8 mouse cellular contexts compared by ENCODE assay signal in genomic region chr11:70179401-70179800, GRCm38 (mm10). TPM values are rescaled to one million over a fixed set of nuclear protein-coding genes. Genes with fewer than 3 reads are reported as not detected.
DNase-seq lines count a peak whose midpoint lies in the region; ATAC-seq and TF ChIP-seq lines count a peak whose summit lies in the region.

No protein-coding gene starts in this region.

- H3K4me2 ChIP-seq in forebrain, embryonic 13.5 days: no peak overlapping the region
- H3K4me2 ChIP-seq in liver, embryonic 11.5 days: no peak overlapping the region
- H3K4me2 ChIP-seq in limb, embryonic 14.5 days (replicated peaks; ENCODE audit: low read depth, low read length, severe bottlenecking): peak overlapping the region; percentile 11

- WGBS in forebrain, embryonic 10.5 days: 38% methylated on average over 14 of the region's 14 CpGs
- WGBS in forebrain, embryonic 13.5 days: 31% methylated on average over 14 of the region's 14 CpGs
- 42% methylated on average over 14 of the region's 14 CpGs for WGBS in liver, embryonic 11.5 days
- WGBS in limb, embryonic 14.5 days: 30% methylated on average over 14 of the region's 14 CpGs

- no peak for TF ChIP-seq POLR2A in limb, embryonic 14.5 days (IDR thresholded peaks at IDR 0.05; ENCODE audit: borderline replicate concordance, extremely low read depth, insufficient read depth, insufficient read length)

- ATAC-seq in forebrain, embryonic 13.5 days: no peak
- ATAC-seq in liver, embryonic 11.5 days (replicated peaks; ENCODE audit: low FRiP score): no peak
- no peak; the same call in 1 of the 2 replicates for ATAC-seq in limb, embryonic 14.5 days (ENCODE audit: low FRiP score, low read depth)
- no peak for ATAC-seq in monocyte, adult 5-6 weeks (replicated peaks; ENCODE audit: insufficient number of reproducible peaks, low FRiP score, low TSS enrichment, poor library complexity, severe bottlenecking)

- no peaks in the 10 kb centered on the region for H3K36me3 ChIP-seq in forebrain, embryonic 10.5 days (replicated peaks)
- H3K36me3 ChIP-seq in forebrain, embryonic 13.5 days (ENCODE audit: poor library complexity, severe bottlenecking): no peaks in the 10 kb centered on the region
- no peaks in the 10 kb centered on the region for H3K36me3 ChIP-seq in liver, embryonic 11.5 days (ENCODE audit: control insufficient read depth, insufficient read depth, low read length)
- H3K36me3 ChIP-seq in limb, embryonic 14.5 days (ENCODE audit: control insufficient read depth, insufficient read depth, low read length): no peaks in the 10 kb centered on the region

- no peak overlapping the region for H3K4me3 ChIP-seq in forebrain, embryonic 10.5 days
- no peak overlapping the region for H3K4me3 ChIP-seq in forebrain, embryonic 13.5 days
- H3K4me3 ChIP-seq in liver, embryonic 11.5 days (ENCODE audit: low read depth, low read length): no peak overlapping the region
- no peak overlapping the region for H3K4me3 ChIP-seq in limb, embryonic 14.5 days (replicated peaks; ENCODE audit: low read length)

- H3K9ac ChIP-seq in forebrain, embryonic 13.5 days: no peak overlapping the region
- no peak overlapping the region for H3K9ac ChIP-seq in liver, embryonic 11.5 days (ENCODE audit: low read depth, low read length)
- H3K9ac ChIP-seq in limb, embryonic 14.5 days (ENCODE audit: low read depth, low read length, severe bottlenecking): no peak overlapping the region

- 0 out of 2 replicates have a peak, but pooled peaks cover 4% of the 10 kb centered on the region for H3K9me3 ChIP-seq in forebrain, embryonic 10.5 days
- no peaks in the 10 kb centered on the region; the same call in 1 of the 2 replicates for H3K9me3 ChIP-seq in forebrain, embryonic 13.5 days (replicated peaks)
- H3K9me3 ChIP-seq in liver, embryonic 11.5 days (ENCODE audit: control insufficient read depth, low read length): no peaks in the 10 kb centered on the region
- H3K9me3 ChIP-seq in limb, embryonic 14.5 days (ENCODE audit: control insufficient read depth, low read length): no peaks in the 10 kb centered on the region

- DNase-seq in forebrain, embryonic 10.5 days (ENCODE audit: extremely low spot score, low spot score): peak; percentile 42
- DNase-seq in liver: peak; percentile 20
- DNase-seq in liver, embryonic 11.5 days (ENCODE audit: low spot score): no peak
- DNase-seq in brain, adult 2 months (ENCODE audit: low read depth, low spot score): peak; percentile 74
- DNase-seq in limb, embryonic 14.5 days (ENCODE audit: low spot score): peak; percentile 14
- no peak for DNase-seq in spleen, adult 18-20 months

- no peaks in the 10 kb centered on the region for H3K27me3 ChIP-seq in forebrain, embryonic 10.5 days (ENCODE audit: poor library complexity, severe bottlenecking)
- H3K27me3 ChIP-seq in forebrain, embryonic 13.5 days: no peaks in the 10 kb centered on the region
- H3K27me3 ChIP-seq in liver, embryonic 11.5 days (replicated peaks; ENCODE audit: control insufficient read depth, insufficient read depth, low read length): no peaks in the 10 kb centered on the region
- H3K27me3 ChIP-seq in limb, embryonic 14.5 days (ENCODE audit: control insufficient read depth, insufficient read depth, low read length): no peaks in the 10 kb centered on the region

- H3K27ac ChIP-seq in forebrain, embryonic 10.5 days: no peak overlapping the region
- no peak overlapping the region for H3K27ac ChIP-seq in forebrain, embryonic 13.5 days
- no peak overlapping the region for H3K27ac ChIP-seq in liver, embryonic 11.5 days (ENCODE audit: low read depth, low read length)
- H3K27ac ChIP-seq in limb, embryonic 14.5 days (replicated peaks; ENCODE audit: low read depth, low read length): no peak overlapping the region

- H3K4me1 ChIP-seq in forebrain, embryonic 10.5 days: no peaks in the 10 kb centered on the region
- no peaks in the 10 kb centered on the region for H3K4me1 ChIP-seq in forebrain, embryonic 13.5 days
- no peaks in the 10 kb centered on the region for H3K4me1 ChIP-seq in liver, embryonic 11.5 days (replicated peaks; ENCODE audit: control insufficient read depth, insufficient read depth, low read length)
- H3K4me1 ChIP-seq in limb, embryonic 14.5 days (ENCODE audit: control insufficient read depth, insufficient read depth, low read length): no peaks in the 10 kb centered on the region

RNA-seq across cellular contexts. Expression of gene Clec10a, which starts 23.4 kb away (rescaled TPM):
- not detected in 2 replicates for polyA plus RNA-seq in forebrain, embryonic 10.5 days (2016; fragmentation: Nextera tagmentation; extraction: Ambion mirVana)
- 0.53 TPM in 1 of 2 replicates, not detected in the other for polyA plus RNA-seq in forebrain, embryonic 13.5 days (2015; fragmentation: Nextera tagmentation; extraction: Ambion mirVana)
- polyA plus RNA-seq in liver, embryonic 11.5 days (2014; fragmentation: Nextera tagmentation; extraction: Ambion mirVana): 0.41 and 0.53 TPM in 2 replicates
- polyA plus RNA-seq in limb, embryonic 14.5 days (2012; rRNA removed): 0.85 and 1.6 TPM in 2 replicates
- 1.2 and 1.8 TPM in 2 replicates for polyA plus RNA-seq in limb, embryonic 14.5 days (2014; fragmentation: Nextera tagmentation; extraction: Ambion mirVana)
- total RNA-seq in monocyte, adult 5-6 weeks (2017): 5.3 to 21.7 TPM (median 15.6 TPM) in 3 replicates

RNA-seq across cellular contexts. Expression of gene Slc16a11, which starts 33.2 kb away (rescaled TPM):
- polyA plus RNA-seq in forebrain, embryonic 10.5 days (2016; fragmentation: Nextera tagmentation; extraction: Ambion mirVana): 0.79 and 1.2 TPM in 2 replicates
- polyA plus RNA-seq in forebrain, embryonic 13.5 days (2015; fragmentation: Nextera tagmentation; extraction: Ambion mirVana): 1.8 and 2.2 TPM in 2 replicates
- polyA plus RNA-seq in liver, embryonic 11.5 days (2014; fragmentation: Nextera tagmentation; extraction: Ambion mirVana): 0.75 and 0.81 TPM in 2 replicates
- polyA plus RNA-seq in limb, embryonic 14.5 days (2012; rRNA removed): 0.79 and 1.3 TPM in 2 replicates
- polyA plus RNA-seq in limb, embryonic 14.5 days (2014; fragmentation: Nextera tagmentation; extraction: Ambion mirVana): 0.21 and 0.47 TPM in 2 replicates
- not detected in 3 replicates for total RNA-seq in monocyte, adult 5-6 weeks (2017)

RNA-seq across cellular contexts. Expression of gene Slc16a13, which starts 41.5 kb away (rescaled TPM):
- polyA plus RNA-seq in forebrain, embryonic 10.5 days (2016; fragmentation: Nextera tagmentation; extraction: Ambion mirVana): 14.6 and 16.1 TPM in 2 replicates
- 13.4 and 14.8 TPM in 2 replicates for polyA plus RNA-seq in forebrain, embryonic 13.5 days (2015; fragmentation: Nextera tagmentation; extraction: Ambion mirVana)
- polyA plus RNA-seq in liver, embryonic 11.5 days (2014; fragmentation: Nextera tagmentation; extraction: Ambion mirVana): 9.1 and 10.1 TPM in 2 replicates
- polyA plus RNA-seq in limb, embryonic 14.5 days (2012; rRNA removed): 9.3 and 11.1 TPM in 2 replicates
- 9.2 and 9.6 TPM in 2 replicates for polyA plus RNA-seq in limb, embryonic 14.5 days (2014; fragmentation: Nextera tagmentation; extraction: Ambion mirVana)
- total RNA-seq in monocyte, adult 5-6 weeks (2017): 1.9 to 11.0 TPM (median 3.1 TPM) in 3 replicates

RNA-seq across cellular contexts. Expression of gene Mgl2, which starts 49.3 kb away (rescaled TPM):
- polyA plus RNA-seq in forebrain, embryonic 10.5 days (2016; fragmentation: Nextera tagmentation; extraction: Ambion mirVana): not detected in 2 replicates
- polyA plus RNA-seq in forebrain, embryonic 13.5 days (2015; fragmentation: Nextera tagmentation; extraction: Ambion mirVana): 0.32 TPM in 1 of 2 replicates, not detected in the other
- 0.63 and 1.5 TPM in 2 replicates for polyA plus RNA-seq in liver, embryonic 11.5 days (2014; fragmentation: Nextera tagmentation; extraction: Ambion mirVana)
- 0.28 and 1.1 TPM in 2 replicates for polyA plus RNA-seq in limb, embryonic 14.5 days (2012; rRNA removed)
- 0.61 and 1.5 TPM in 2 replicates for polyA plus RNA-seq in limb, embryonic 14.5 days (2014; fragmentation: Nextera tagmentation; extraction: Ambion mirVana)
- total RNA-seq in monocyte, adult 5-6 weeks (2017): 0.38 to 0.39 TPM in 2 of 3 replicates, not detected in the other

RNA-seq across cellular contexts. Expression of gene Bcl6b, which starts 50.2 kb away (rescaled TPM):
- 4.5 and 4.7 TPM in 2 replicates for polyA plus RNA-seq in forebrain, embryonic 10.5 days (2016; fragmentation: Nextera tagmentation; extraction: Ambion mirVana)
- polyA plus RNA-seq in forebrain, embryonic 13.5 days (2015; fragmentation: Nextera tagmentation; extraction: Ambion mirVana): 4.3 and 4.7 TPM in 2 replicates
- 6.8 and 7.3 TPM in 2 replicates for polyA plus RNA-seq in liver, embryonic 11.5 days (2014; fragmentation: Nextera tagmentation; extraction: Ambion mirVana)
- 11.2 and 12.2 TPM in 2 replicates for polyA plus RNA-seq in limb, embryonic 14.5 days (2012; rRNA removed)
- polyA plus RNA-seq in limb, embryonic 14.5 days (2014; fragmentation: Nextera tagmentation; extraction: Ambion mirVana): 11.7 and 12.2 TPM in 2 replicates
- not detected in 3 replicates for total RNA-seq in monocyte, adult 5-6 weeks (2017)

Comparison
In these comparisons a context has a peak if more than half of its experiments do, and no peak if none do; other contexts are left out.
1. DNase-seq: peak in forebrain, embryonic 10.5 days (single experiment), liver (single experiment), brain, adult 2 months (single experiment) and limb, embryonic 14.5 days (single experiment); none in liver, embryonic 11.5 days (single experiment) and spleen, adult 18-20 months (0 of 2).